9 mouse cellular contexts compared by ENCODE assay signal in the genomic region with DNA sequence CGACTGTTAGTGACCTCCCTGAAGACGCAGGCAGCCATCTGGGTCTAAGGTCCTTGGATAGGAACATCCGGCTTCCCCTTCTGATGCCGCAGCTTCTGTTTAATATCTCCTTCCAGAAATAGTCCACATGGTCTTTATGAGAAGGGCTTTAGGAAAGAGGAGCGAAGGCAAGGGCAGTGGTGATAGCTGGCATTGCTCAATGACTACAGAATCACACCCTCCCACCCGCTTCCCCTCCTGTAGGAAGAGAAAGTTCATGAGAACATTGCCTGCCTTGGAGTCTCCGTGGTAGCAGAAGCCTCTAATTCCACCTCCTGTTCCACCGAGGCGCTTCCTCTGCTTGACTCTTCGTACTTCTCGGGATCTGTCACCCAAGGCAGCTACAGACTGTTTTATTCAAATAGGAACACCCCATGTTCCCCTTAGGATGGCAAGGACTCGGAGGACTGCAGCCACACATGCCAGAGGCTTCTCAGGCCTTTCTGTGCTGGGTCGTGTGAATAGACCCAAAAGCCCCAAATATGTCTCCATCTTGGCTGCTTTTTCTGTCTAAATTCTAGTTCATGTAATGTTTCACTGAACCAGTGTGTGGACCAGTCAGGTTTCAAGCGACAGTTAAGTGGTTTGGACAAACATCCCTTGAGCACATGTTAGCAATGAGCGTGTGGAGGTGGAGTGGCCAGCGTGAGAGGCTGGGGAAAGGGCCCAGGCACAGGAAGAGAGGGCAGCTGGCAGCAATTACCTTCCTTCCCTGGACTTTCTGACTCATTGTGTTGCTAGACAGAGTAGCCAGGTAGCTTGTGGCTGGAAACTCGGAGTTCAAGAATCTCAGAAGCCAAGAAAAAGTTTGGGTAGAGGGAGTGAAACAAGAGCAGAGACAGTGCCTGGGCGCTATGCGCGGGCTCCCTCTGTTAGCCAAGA. TPM values are rescaled to one million over a fixed set of nuclear protein-coding genes. Genes with fewer than 3 reads are reported as not detected.
DNase-seq lines count a peak whose midpoint lies in the region; ATAC-seq and TF ChIP-seq lines count a peak whose summit lies in the region.
"Had no signal": no experiment of that assay in that cellular context is flagged by ENCODE, and none has a peak within 500 bp of the region (broad histone marks: within the 10 kb centered on the region; RNA-seq: fewer than 3 reads in every experiment).

No protein-coding gene starts in this region.

- no peak for TF ChIP-seq CTCF in heart, adult 2 months (IDR thresholded peaks at IDR 0.05)
- TF ChIP-seq CTCF in C2C12 (IDR thresholded peaks at IDR 0.05; ENCODE audit: control insufficient read depth, insufficient read depth, insufficient read length) = no peak
- TF ChIP-seq CTCF in lung, postnatal 0 days (IDR thresholded peaks at IDR 0.05) = no peak; the same call in 1 of the 2 replicates

- DNase-seq in heart, adult 2 months = no peak
- no peak for DNase-seq in heart, postnatal 4 days
- peak; percentile 93 for DNase-seq in lung, postnatal 0 days (ENCODE audit: low spot score)
- DNase-seq in kidney, adult 18-20 months = no peak
- no peak for DNase-seq in layer of hippocampus, adult 11-12 months (ENCODE audit: low spot score)
- no peak for DNase-seq in natural killer cell, adult 2 months (ENCODE audit: low spot score in 2 of 2)

- 0 out of 2 replicates have a peak, but pooled peaks cover 1% of the 10 kb centered on the region for H3K79me2 ChIP-seq in heart, adult 2 months (replicated peaks; ENCODE audit: control insufficient read depth, insufficient read depth, low read length)
- H3K79me2 ChIP-seq in C2C12 (ENCODE audit: control insufficient read depth, insufficient read depth) = peaks cover 89% of the 10 kb centered on the region

- no peaks in the 10 kb centered on the region for H3K27me3 ChIP-seq in heart, adult 2 months (ENCODE audit: control insufficient read depth, insufficient read depth, low read length)
- H3K27me3 ChIP-seq in C2C12 (ENCODE audit: control insufficient read depth, insufficient read depth, insufficient read length) = no peaks in the 10 kb centered on the region
- no peaks in the 10 kb centered on the region for H3K27me3 ChIP-seq in embryonic facial prominence, embryonic 13.5 days
- no peaks in the 10 kb centered on the region for H3K27me3 ChIP-seq in lung, postnatal 0 days (replicated peaks; ENCODE audit: insufficient read depth, low read length)

- peaks cover 71% of the 10 kb centered on the region for H3K79me3 ChIP-seq in C2C12 (ENCODE audit: low read depth)

- H3K4me1 ChIP-seq in heart, adult 2 months (ENCODE audit: control insufficient read depth, insufficient read depth, low read length) = peaks cover 11% of the 10 kb centered on the region
- H3K4me1 ChIP-seq in embryonic facial prominence, embryonic 13.5 days = peaks cover 90% of the 10 kb centered on the region
- H3K4me1 ChIP-seq in lung, postnatal 0 days (ENCODE audit: insufficient read depth, low read depth, low read length) = peaks cover 33% of the 10 kb centered on the region

- no peaks in the 10 kb centered on the region for H3K36me3 ChIP-seq in heart, adult 2 months (ENCODE audit: control insufficient read depth, insufficient read depth, low read length)
- peaks cover 24% of the 10 kb centered on the region for H3K36me3 ChIP-seq in C2C12 (ENCODE audit: control insufficient read depth, insufficient read depth)
- peaks cover 4% of the 10 kb centered on the region; the same call in 1 of the 2 replicates for H3K36me3 ChIP-seq in embryonic facial prominence, embryonic 13.5 days
- no peaks in the 10 kb centered on the region for H3K36me3 ChIP-seq in lung, postnatal 0 days (ENCODE audit: insufficient read depth, low read length)
- H3K36me3 ChIP-seq: midbrain, embryonic 12.5 days had no signal

- ATAC-seq in embryonic facial prominence, embryonic 13.5 days (ENCODE audit: insufficient number of reproducible peaks, insufficient read depth, low FRiP score, low TSS enrichment, low read depth) = no peak
- peak; percentile 90 for ATAC-seq in lung, postnatal 0 days

- no peak overlapping the region for H3K4me3 ChIP-seq in heart, adult 2 months
- no peak overlapping the region for H3K4me3 ChIP-seq in C2C12 (ENCODE audit: insufficient read depth, poor library complexity, severe bottlenecking)
- no peak overlapping the region for H3K4me3 ChIP-seq in embryonic facial prominence, embryonic 13.5 days
- H3K4me3 ChIP-seq in lung, postnatal 0 days (ENCODE audit: low read depth, low read length) = no peak overlapping the region
- H3K4me3 ChIP-seq: midbrain, embryonic 12.5 days had no signal

- H3K9ac ChIP-seq in heart, adult 2 months (ENCODE audit: low read depth, low read length) = no peak overlapping the region
- no peak overlapping the region for H3K9ac ChIP-seq in embryonic facial prominence, embryonic 13.5 days
- H3K9ac ChIP-seq in lung, postnatal 0 days (replicated peaks; ENCODE audit: low read depth) = no peak overlapping the region
- H3K9ac ChIP-seq: midbrain, embryonic 12.5 days had no signal

- H3ac ChIP-seq in C2C12 (ENCODE audit: control insufficient read depth, insufficient read length, low read depth) = peak overlapping the region; percentile 50

- peak overlapping the region; percentile 48 for H3K27ac ChIP-seq in heart, adult 2 months
- peak overlapping the region; percentile 68 for H3K27ac ChIP-seq in embryonic facial prominence, embryonic 13.5 days
- H3K27ac ChIP-seq in lung, postnatal 0 days (ENCODE audit: low read length) = peak overlapping the region; percentile 71
- H3K27ac ChIP-seq: midbrain, embryonic 12.5 days had no signal

- H3K4me2 ChIP-seq in embryonic facial prominence, embryonic 13.5 days = no peak overlapping the region
- H3K4me2 ChIP-seq in lung, postnatal 0 days (replicated peaks; ENCODE audit: low read depth, low read length) = peak overlapping the region; percentile 30; the same call in 1 of the 2 replicates
- H3K4me2 ChIP-seq: midbrain, embryonic 12.5 days had no signal

- no peaks in the 10 kb centered on the region for H3K9me3 ChIP-seq in embryonic facial prominence, embryonic 13.5 days
- no peaks in the 10 kb centered on the region for H3K9me3 ChIP-seq in lung, postnatal 0 days (ENCODE audit: low read length)
- H3K9me3 ChIP-seq: midbrain, embryonic 12.5 days had no signal

- TF ChIP-seq POLR2A in heart, adult 2 months (IDR thresholded peaks at IDR 0.05; ENCODE audit: insufficient read depth, low read depth, low read length) = no peak

- 69% methylated on average over 20 of the region's 20 CpGs for WGBS in heart, adult 2 months
- WGBS in embryonic facial prominence, embryonic 13.5 days = 57% methylated on average over 20 of the region's 20 CpGs
- 53% methylated on average over 20 of the region's 20 CpGs for WGBS in lung, postnatal 0 days

- intact Hi-C loops in heart, adult 2 months (cut with DNase I) = loop anchor here (5.0 kb wide), 1 partner anchor 51 kb away; no protein-coding TSS in a partner anchor

- TF ChIP-seq EP300 in heart, adult 2 months (IDR thresholded peaks at IDR 0.05; ENCODE audit: insufficient read depth, low read depth, low read length) = no peak
- no peak for TF ChIP-seq EP300 in lung, postnatal 0 days (IDR thresholded peaks at IDR 0.05)

TF ChIP-seq in C2C12, 6 proteins besides CTCF, POLR2A, EP300 and RAD21:
- TF ChIP-seq FOSL1 (IDR thresholded peaks at IDR 0.05; ENCODE audit: insufficient read depth, low read length, poor library complexity, severe bottlenecking) (no peak), CEBPB (IDR thresholded peaks at IDR 0.05; ENCODE audit: low read depth) (peak; percentile 25), MAX (IDR thresholded peaks at IDR 0.05) (peak; percentile 89)

RNA-seq across cellular contexts. Expression of a gene that starts 42.7 kb away (rescaled TPM):
- 10 to 100 TPM; 14.9 to 18.1 TPM for total RNA-seq in heart, adult 2 months (2021)
- polyA plus RNA-seq in heart, adult 2 months (2012; rRNA removed) = 10.0 and 14.1 TPM in 2 replicates
- 10 to 100 TPM; 38.5 to 40.1 TPM for total RNA-seq in heart, postnatal 4 days (2021)
- 15.6 TPM for polyA plus RNA-seq in C2C12 (2012; fragmentation: generic; extraction: Trizol)
- polyA plus RNA-seq in embryonic facial prominence, embryonic 13.5 days (2015; fragmentation: Nextera tagmentation; extraction: Ambion mirVana) = 35.4 and 37.8 TPM in 2 replicates
- polyA plus RNA-seq in lung, postnatal 0 days (2015; fragmentation: Nextera tagmentation; extraction: Ambion mirVana) = 18.3 and 20.1 TPM in 2 replicates
